Mouse (Mus musculus) intestine, embryonic 14.5 days (tissue): ENCODE results near the gene Gm49450. TPM values are rescaled to one million over a fixed set of nuclear protein-coding genes. Genes with fewer than 3 reads are reported as not detected.
A peak's percentile ranks its signal among the peaks of the same experiment; 100 is the strongest.

Experiments
- ATAC-seq: fragments of 200-750 bp; cut with Nextera tagmentation; replicated peaks from 2 replicates; pipeline ENCODE4 v1.8.0; 2017; ENCODE audit warnings: low read depth, moderate number of reproducible peaks, moderate TSS enrichment, moderate library complexity; ENCODE audit not compliant: low FRiP score, low TSS enrichment
- DNase-seq: peaks from one replicate; pipeline ENCODE4 v3.0.0-alpha.2; 2018; ENCODE audit warnings: low spot score
- H3K27ac ChIP-seq: fragments of 300-500 bp; sonication (generic); 2 replicates; pipeline ENCODE4 v1.5.1; 2014; ENCODE audit warnings: low read depth, mild to moderate bottlenecking, control low read depth
- H3K27me3 ChIP-seq: fragments of 300-500 bp; sonication (generic); replicated peaks from 2 replicates; pipeline ENCODE4 v1.6.1; 2014; ENCODE audit warnings: low read length, control low read depth; ENCODE audit not compliant: control insufficient read depth, insufficient read depth
- H3K36me3 ChIP-seq: fragments of 300-500 bp; sonication (generic); 2 replicates; pipeline ENCODE4 v1.6.1; 2014; ENCODE audit warnings: low read length, control low read depth; ENCODE audit not compliant: control insufficient read depth, insufficient read depth
- H3K4me1 ChIP-seq: fragments of 300-500 bp; sonication (generic); replicated peaks from 2 replicates; pipeline ENCODE4 v1.6.1; 2014; ENCODE audit warnings: low read length, control low read depth, mixed read lengths; ENCODE audit not compliant: control insufficient read depth, insufficient read depth
- H3K4me2 ChIP-seq: fragments of 300-500 bp; sonication (generic); 2 replicates; pipeline ENCODE4 v1.6.1; 2014; ENCODE audit warnings: low read length
- H3K4me3 ChIP-seq: fragments of 300-500 bp; sonication (generic); 2 replicates; pipeline ENCODE4 v1.5.1; 2014; ENCODE audit warnings: low read depth, low read length, control low read depth, mixed read lengths
- H3K9ac ChIP-seq: fragments of 300-500 bp; sonication (generic); 2 replicates; pipeline ENCODE4 v1.6.1; 2014; ENCODE audit warnings: mild to moderate bottlenecking, low read length
- H3K9me3 ChIP-seq: fragments of 300-500 bp; sonication (generic); 2 replicates; pipeline ENCODE4 v1.6.1; 2016; ENCODE audit warnings: low read length, control low read depth; ENCODE audit not compliant: control insufficient read depth
- WGBS: fragments of 180-500 bp; shearing (Covaris S2); extraction: QIAGEN DNeasy Blood & Tissue Kit; methylation state at CpG from one replicate; pipeline ENCODE4 v1.1.7; 2014; 5-methylcytosine and 5-hydroxymethylcytosine counted together
- polyA plus RNA-seq: library from polyadenylated mRNA; unstranded; fragments of >200 nt; fragmentation: Nextera tagmentation; extraction: Ambion mirVana; gene quantifications from 2 replicates; pipeline ENCODE4 v1.2.1, GENCODE M21; 2014

Gene Gm49450
- polyA plus RNA-seq, 1 experiment from 2014 or later: not detected

DNA sequence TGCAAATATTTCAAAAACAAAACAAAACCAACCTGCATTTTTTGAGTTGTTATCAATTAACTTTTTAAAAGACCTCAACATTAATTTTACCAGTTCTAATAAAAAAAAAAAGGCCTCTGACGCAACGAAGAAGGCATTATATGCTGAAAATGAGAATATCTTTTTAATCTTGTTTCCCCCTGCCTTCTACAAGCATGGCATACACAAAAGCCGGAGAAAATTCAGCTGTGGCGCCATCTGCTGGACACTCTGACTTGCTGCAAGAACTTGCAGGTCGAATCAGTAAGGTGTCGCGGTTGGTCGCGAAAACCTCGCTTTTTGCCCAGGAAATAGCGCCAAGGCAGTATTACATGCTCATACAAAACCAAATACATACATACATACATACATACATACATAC lies 40.5 kb upstream of the Gm49450 start:
- WGBS: 3% methylated on average over 11 of the region's 11 CpGs
- peak overlapping the region; percentile 67; the same call in 1 of the 2 replicates for H3K9ac ChIP-seq
- no peak for ATAC-seq

DNA sequence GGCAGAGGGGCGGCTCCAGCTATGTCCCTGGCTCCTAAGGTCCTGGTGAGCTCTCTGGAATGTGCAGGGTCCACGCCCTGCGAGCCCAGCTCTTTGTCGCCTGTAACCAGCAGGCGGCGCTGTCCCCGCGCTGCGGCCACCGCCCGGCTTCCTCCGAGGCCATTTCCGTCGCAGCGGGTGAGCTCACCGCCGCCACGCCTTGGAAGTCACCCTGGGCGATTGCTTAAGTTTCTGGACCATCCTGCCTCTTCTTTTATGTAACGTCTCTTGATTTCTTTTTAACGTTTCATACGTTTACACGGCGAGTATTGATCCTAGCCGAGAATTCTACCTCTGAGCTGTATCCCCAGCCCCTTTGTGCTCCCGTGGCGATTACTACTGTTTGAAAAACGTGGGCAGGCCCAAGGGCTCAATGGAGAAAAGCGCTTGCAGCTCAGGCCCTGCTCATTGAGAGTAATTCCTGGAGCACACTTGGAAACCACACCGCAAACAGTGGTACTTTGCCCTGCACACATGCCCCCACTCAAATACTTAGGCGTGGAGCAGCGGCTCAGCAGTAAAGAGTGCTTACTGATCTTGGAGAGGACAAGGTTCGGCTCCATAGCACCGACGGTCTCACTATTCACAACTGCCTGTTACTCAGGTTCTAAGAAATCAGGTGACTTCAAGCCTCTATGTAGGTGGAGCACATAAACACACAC lies 39.9 kb upstream of the Gm49450 start:
- WGBS: 6% methylated on average over 35 of the region's 35 CpGs
- peak overlapping the region; percentile 41 for H3K4me3 ChIP-seq
- H3K27ac ChIP-seq: peak overlapping the region; percentile 96
- H3K9me3 ChIP-seq: no peaks in the 10 kb centered on the region
- DNase-seq (peak; percentile 97), ATAC-seq (peak; percentile 87)
- peaks cover 20% of the 10 kb centered on the region for H3K4me1 ChIP-seq
- H3K4me2 ChIP-seq: peak overlapping the region; percentile 81
- H3K9ac ChIP-seq: peak overlapping the region; percentile 67
- H3K36me3 ChIP-seq: no peaks in the 10 kb centered on the region
- no peaks in the 10 kb centered on the region for H3K27me3 ChIP-seq

More for the DNA sequence above, 40.5 kb upstream of the Gm49450 start:
- DNase-seq: peak; percentile 93
- Histone ChIP-seq H3K27ac (peak overlapping the region; percentile 96; the same call in 1 of the 2 replicates), H3K4me3 (peak overlapping the region; percentile 41; the same call in 1 of the 2 replicates), H3K4me2 (peak overlapping the region; percentile 81), H3K9me3 (no peaks in the 10 kb centered on the region), H3K27me3 (no peaks in the 10 kb centered on the region), H3K4me1 (peaks cover 20% of the 10 kb centered on the region), H3K36me3 (no peaks in the 10 kb centered on the region)

DNA sequence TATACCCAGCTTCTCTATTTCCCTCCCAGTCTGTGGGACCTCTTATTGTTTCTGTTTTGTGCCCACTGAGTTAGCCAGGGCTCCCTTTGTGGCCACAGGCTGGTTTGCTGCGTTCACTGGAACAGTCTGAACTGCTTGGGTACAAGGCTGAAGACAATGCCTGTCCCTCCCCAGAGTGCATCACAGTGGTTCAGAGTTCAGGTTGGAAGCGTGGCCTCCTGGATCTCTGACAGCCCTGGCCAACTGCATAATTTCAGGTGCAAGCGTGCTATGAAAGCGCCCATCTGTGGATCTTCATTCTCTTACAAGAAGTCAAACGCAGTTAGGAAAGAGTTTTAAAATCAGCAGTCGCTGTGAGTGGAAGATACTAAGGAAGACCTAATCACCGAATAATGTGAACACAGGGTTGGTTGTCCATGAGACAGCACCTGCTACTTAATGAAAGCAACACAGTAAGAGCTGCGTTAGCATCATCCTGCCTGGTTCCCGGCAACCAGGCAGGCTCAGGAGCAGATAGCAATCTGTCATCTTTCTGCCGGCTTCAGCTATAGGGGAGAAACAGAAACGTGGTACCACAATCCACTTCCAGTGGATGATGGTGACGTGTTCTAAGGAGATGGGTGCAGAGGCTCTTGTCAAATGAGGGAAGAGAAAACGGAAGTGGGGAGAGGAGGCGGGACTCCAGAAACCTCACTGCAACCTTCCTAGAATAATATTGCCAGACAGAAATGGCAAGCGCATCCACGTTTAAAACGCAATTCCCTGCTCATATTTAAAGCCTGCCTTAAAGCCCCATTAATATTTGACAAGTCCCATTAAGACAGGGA lies 38.9 kb upstream of the Gm49450 start:
- Histone ChIP-seq H3K4me1 (peaks cover 20% of the 10 kb centered on the region), H3K4me2 (peak overlapping the region; percentile 81), H3K9me3 (no peaks in the 10 kb centered on the region), H3K4me3 (peak overlapping the region; percentile 41), H3K27ac (peak overlapping the region; percentile 96; the same call in 1 of the 2 replicates), H3K9ac (peak overlapping the region; percentile 67), H3K36me3 (no peaks in the 10 kb centered on the region), H3K27me3 (no peaks in the 10 kb centered on the region)
- 30% methylated on average over 17 of the region's 17 CpGs for WGBS
- ATAC-seq (0 out of 2 replicates have a peak, but pooled peaks have one; percentile 26), DNase-seq (no peak)

GRCm38 (mm10) chr15:98991540-98992050 lies 38.2 kb upstream of the Gm49450 start:
- ATAC-seq (no peak), DNase-seq (no peak)
- 35% methylated on average over 9 of the region's 9 CpGs for WGBS
- H3K27ac ChIP-seq: peak overlapping the region; percentile 33; the same call in 1 of the 2 replicates
- no peaks in the 10 kb centered on the region for H3K9me3 ChIP-seq
- H3K4me1 ChIP-seq: peaks cover 20% of the 10 kb centered on the region
- no peak overlapping the region for H3K9ac ChIP-seq
- no peaks in the 10 kb centered on the region for H3K27me3 ChIP-seq
- H3K4me2 ChIP-seq: no peak overlapping the region
- no peak overlapping the region for H3K4me3 ChIP-seq
- H3K36me3 ChIP-seq: no peaks in the 10 kb centered on the region

GRCm38 (mm10) chr15:98990669-98991539 lies 37.6 kb upstream of the Gm49450 start:
- Histone ChIP-seq H3K9me3 (no peaks in the 10 kb centered on the region), H3K4me2 (no peak overlapping the region), H3K27me3 (no peaks in the 10 kb centered on the region), H3K36me3 (no peaks in the 10 kb centered on the region), H3K4me1 (peaks cover 23% of the 10 kb centered on the region), H3K9ac (no peak overlapping the region), H3K4me3 (no peak overlapping the region), H3K27ac (peak overlapping the region; percentile 24; the same call in 1 of the 2 replicates)
- ATAC-seq: no peak
- 35% methylated on average over 15 of the region's 15 CpGs for WGBS
- DNase-seq: no peak

DNA sequence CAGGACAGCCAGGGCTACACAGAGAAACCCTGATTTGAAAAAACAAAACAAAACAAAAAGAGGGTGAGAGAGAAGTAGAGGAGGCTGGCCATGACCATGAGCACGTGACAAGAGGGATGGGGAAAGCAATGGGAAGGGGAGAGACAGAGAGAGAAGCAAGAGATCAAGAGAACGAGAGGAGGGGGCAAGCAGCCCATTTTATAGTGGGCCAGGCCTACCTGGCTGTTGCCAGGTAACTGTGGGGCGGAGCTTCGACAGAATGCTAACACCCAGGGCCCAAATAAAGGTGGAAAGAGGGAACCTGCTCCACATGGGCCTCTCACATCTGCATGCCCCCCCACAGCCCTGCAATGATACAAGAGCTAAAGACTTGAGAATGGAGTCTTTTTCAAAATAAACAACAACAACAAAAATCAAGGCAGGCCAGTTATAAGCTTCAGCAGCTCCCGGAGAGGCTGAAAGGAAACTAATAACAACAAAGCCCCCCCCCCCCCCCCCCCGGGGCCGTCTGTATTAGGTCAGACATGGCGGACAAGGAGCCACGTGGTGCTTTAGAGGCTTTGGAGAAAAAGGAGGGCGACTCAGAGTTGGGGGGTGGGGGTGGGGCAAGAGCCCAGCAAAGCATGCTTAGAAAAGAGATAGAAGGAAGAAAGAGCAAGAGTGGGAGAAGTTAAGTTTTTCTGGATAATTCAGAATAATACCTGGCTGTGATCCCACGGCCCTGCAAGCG lies 36.5 kb upstream of the Gm49450 start:
- DNase-seq (no peak), ATAC-seq (no peak)
- H3K4me3 ChIP-seq: no peak overlapping the region
- no peaks in the 10 kb centered on the region for H3K27me3 ChIP-seq
- H3K9me3 ChIP-seq: no peaks in the 10 kb centered on the region
- no peak overlapping the region for H3K9ac ChIP-seq
- no peak overlapping the region for H3K27ac ChIP-seq
- H3K4me2 ChIP-seq: no peak overlapping the region
- WGBS: 43% methylated on average over 10 of the region's 12 CpGs
- no peaks in the 10 kb centered on the region for H3K36me3 ChIP-seq
- H3K4me1 ChIP-seq: peaks cover 30% of the 10 kb centered on the region

DNA sequence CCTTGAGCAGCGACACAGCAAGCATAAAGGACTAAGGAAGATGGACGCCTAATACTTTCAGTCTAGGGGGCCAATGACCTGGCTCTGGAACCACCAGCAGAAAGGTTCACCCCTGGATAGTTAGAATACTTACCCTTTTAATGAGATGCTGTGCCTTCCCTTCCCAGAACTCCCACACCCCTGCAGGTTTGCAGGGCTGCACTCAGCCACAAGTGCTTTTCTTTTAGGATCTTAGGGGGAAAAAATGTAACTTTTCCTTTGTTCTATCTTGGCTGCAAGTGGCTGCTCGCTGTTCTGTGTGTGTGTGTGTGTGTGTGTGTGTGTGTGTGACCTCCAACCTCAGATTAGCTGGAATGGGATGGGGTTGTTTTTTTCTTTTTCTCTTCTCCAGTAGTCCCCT lies 35.4 kb upstream of the Gm49450 start:
- DNase-seq (no peak), ATAC-seq (no peak)
- H3K27ac ChIP-seq: no peak overlapping the region
- peaks cover 34% of the 10 kb centered on the region for H3K4me1 ChIP-seq
- 72% methylated on average over 3 of the region's 3 CpGs for WGBS
- no peaks in the 10 kb centered on the region for H3K36me3 ChIP-seq
- no peak overlapping the region for H3K4me2 ChIP-seq
- no peaks in the 10 kb centered on the region for H3K27me3 ChIP-seq
- no peaks in the 10 kb centered on the region for H3K9me3 ChIP-seq
- no peak overlapping the region for H3K9ac ChIP-seq
- H3K4me3 ChIP-seq: no peak overlapping the region
